Mouse (Mus musculus): ENCODE data around the gene Pex1.
"Not testable (repeated sequence)": the region's sequence is repeated elsewhere in the genome, so short reads cannot be mapped to it uniquely, and the experiment has no call there.

Gene Pex1

GRCm38 (mm10) chr5:3644621-3645020 lies 48.8 kb downstream of the Pex1 start:
- no peak for DNase-seq (ENCODE audit: extremely low read depth, low read depth, low spot score)

GRCm38 (mm10) chr5:3645326-3645725 lies 49.5 kb downstream of the Pex1 start:
- no peak for DNase-seq (ENCODE audit: extremely low read depth, low read depth, low spot score)

GRCm38 (mm10) chr5:3646539-3646938 lies 50.7 kb downstream of the Pex1 start:
- no peak for DNase-seq (ENCODE audit: extremely low read depth, low read depth, low spot score)

GRCm38 (mm10) chr5:3646991-3647707 lies 51.3 kb downstream of the Pex1 start:
- peak; percentile 21 for DNase-seq (ENCODE audit: extremely low read depth, low read depth, low spot score)

- DNase-seq (ENCODE audit: extremely low read depth, low read depth, low spot score), result no peak
These were observed 51.8 kb downstream of the Pex1 start for GRCm38 (mm10) chr5:3647708-3648121.

GRCm38 (mm10) chr5:3648206-3648848 lies 52.5 kb downstream of the Pex1 start:
- DNase-seq (ENCODE audit: extremely low read depth, low read depth, low spot score), result no peak

GRCm38 (mm10) chr5:3648849-3649210 lies 53.0 kb downstream of the Pex1 start:
- no peak for DNase-seq (ENCODE audit: extremely low read depth, low read depth, low spot score)

GRCm38 (mm10) chr5:3650881-3651280 lies 55.0 kb downstream of the Pex1 start, which contains the start of gene Tmbim7:
Tmbim7 (plus strand) TSS chr5:3651181.
- DNase-seq (ENCODE audit: extremely low read depth, low read depth, low spot score), result no peak

- DNase-seq (ENCODE audit: extremely low read depth, low read depth, low spot score), result no peak
These were observed 55.8 kb downstream of the Pex1 start for GRCm38 (mm10) chr5:3651621-3652020.

GRCm38 (mm10) chr5:3652903-3653575 lies 57.2 kb downstream of the Pex1 start:
- not testable (repeated sequence) for DNase-seq (ENCODE audit: extremely low read depth, low read depth, low spot score)

GRCm38 (mm10) chr5:3653801-3654200 lies 57.9 kb downstream of the Pex1 start:
- no peak for DNase-seq (ENCODE audit: extremely low read depth, low read depth, low spot score)

- no peak for DNase-seq (ENCODE audit: extremely low read depth, low read depth, low spot score)
These were observed 61.2 kb downstream of the Pex1 start, which contains the start of gene Gatad1 for GRCm38 (mm10) chr5:3657085-3657484. Gatad1 (minus strand) TSS chr5:3657185.

- DNase-seq (ENCODE audit: extremely low read depth, low read depth, low spot score), result no peak
These were observed 69.4 kb downstream of the Pex1 start for GRCm38 (mm10) chr5:3665225-3665624.

- DNase-seq (ENCODE audit: extremely low read depth, low read depth, low spot score), result no peak
These were observed 70.7 kb downstream of the Pex1 start for GRCm38 (mm10) chr5:3666585-3666984.

GRCm38 (mm10) chr5:3669938-3670554 lies 74.2 kb downstream of the Pex1 start:
- no peak for DNase-seq (ENCODE audit: extremely low read depth, low read depth, low spot score)
